Mouse (Mus musculus): ENCODE results near the gene Krt17.

- TF ChIP-seq CTCF (IDR thresholded peaks at IDR 0.05; ENCODE audit: control insufficient read depth, insufficient read depth, insufficient replicate concordance, low read depth, low read length): no peak
- no peak for TF ChIP-seq POLR2A (IDR thresholded peaks at IDR 0.05; ENCODE audit: control insufficient read depth, low read depth, low read length)
Measured at GRCm38 (mm10) chr11:100254360-100255090, 6.3 kb downstream of the Krt17 start.

Data from testis, adult 2 months (tissue).